Mouse (Mus musculus) liver, adult 2 months (tissue): Measurements from ENCODE around the gene Irak3.

Experiments
- CTCF ChIP-seq: fragments of 200-500 bp; IDR thresholded peaks from 2 replicates; pipeline ENCODE4 v1.5.1; 2011; ENCODE audit warnings: low read depth, low read length, control low read depth
- POLR2A ChIP-seq: fragments of 200-500 bp; IDR thresholded peaks from 2 replicates; pipeline ENCODE4 v1.6.1; 2011; ENCODE audit warnings: low read length, control low read depth; ENCODE audit not compliant: insufficient read depth; ENCODE audit errors: extremely low read depth

- TF ChIP-seq CTCF: peak; percentile 46
- TF ChIP-seq POLR2A: no peak
Observed at GRCm38 (mm10) chr10:120233655-120234367, 31.9 kb upstream of the Irak3 start.
